ENCODE assay signal across 8 mouse cellular contexts in the genomic region with DNA sequence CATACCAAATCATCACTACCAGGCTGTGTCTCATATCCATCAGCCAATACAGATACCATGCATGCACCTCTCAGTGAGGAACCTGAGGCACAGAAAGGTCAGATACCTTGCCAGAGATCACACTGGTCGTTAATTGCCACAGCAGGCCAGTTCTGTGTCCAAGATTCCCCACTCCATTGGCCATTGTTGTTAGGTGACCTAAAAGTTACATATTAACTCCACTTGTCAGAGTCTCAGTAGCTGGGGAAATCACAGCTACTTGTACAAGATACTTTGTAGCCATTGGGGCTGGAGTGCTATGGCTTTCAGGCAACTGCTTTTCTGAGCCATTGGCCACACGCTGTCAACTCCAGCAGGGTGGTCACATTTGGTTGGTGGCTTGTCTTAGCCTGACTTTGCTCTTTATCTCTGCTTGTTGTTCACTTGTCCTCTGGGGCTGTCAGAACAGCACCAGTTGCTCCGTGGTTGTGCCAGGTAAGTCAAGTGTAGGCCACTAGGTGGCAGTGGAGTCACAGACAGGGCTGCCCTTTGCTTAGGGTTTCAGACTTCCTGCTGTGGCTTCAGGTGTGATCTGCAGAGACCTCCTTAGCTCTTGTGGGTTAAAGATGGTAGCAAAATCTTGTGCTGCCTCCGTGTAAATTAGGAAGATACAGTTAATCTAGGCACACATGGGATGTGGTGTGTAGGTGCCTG.
DNase-seq lines count a peak whose midpoint lies in the region; ATAC-seq lines count a peak whose summit lies in the region.

No protein-coding gene starts in this region.

- intact Hi-C loops in left cerebral cortex, postnatal 14 days (cut with DNase I) = loop anchor here (1.0 kb wide), 1 partner anchor 297 kb away; no protein-coding TSS in a partner anchor

- no peak overlapping the region for H3K4me3 ChIP-seq in forebrain, embryonic 10.5 days
- H3K4me3 ChIP-seq in forebrain, embryonic 15.5 days = no peak overlapping the region
- H3K4me3 ChIP-seq in forebrain, embryonic 14.5 days (ENCODE audit: low read depth, low read length) = no peak overlapping the region
- H3K4me3 ChIP-seq in hindbrain, embryonic 14.5 days (replicated peaks; ENCODE audit: low read length) = no peak overlapping the region

- peaks cover 14% of the 10 kb centered on the region; the same call in 1 of the 2 replicates for H3K27me3 ChIP-seq in forebrain, embryonic 10.5 days (ENCODE audit: poor library complexity, severe bottlenecking)
- peaks cover 13% of the 10 kb centered on the region; the same call in 1 of the 2 replicates for H3K27me3 ChIP-seq in forebrain, embryonic 15.5 days
- no peaks in the 10 kb centered on the region for H3K27me3 ChIP-seq in forebrain, embryonic 14.5 days (replicated peaks; ENCODE audit: control insufficient read depth, insufficient read depth, low read length)
- no peaks in the 10 kb centered on the region for H3K27me3 ChIP-seq in hindbrain, embryonic 14.5 days (ENCODE audit: control insufficient read depth, insufficient read depth, low read length)

- H3K27ac ChIP-seq in forebrain, embryonic 10.5 days = no peak overlapping the region
- H3K27ac ChIP-seq in forebrain, embryonic 15.5 days (replicated peaks) = no peak overlapping the region
- H3K27ac ChIP-seq in forebrain, embryonic 14.5 days (ENCODE audit: low read depth, low read length) = no peak overlapping the region
- H3K27ac ChIP-seq in hindbrain, embryonic 14.5 days = no peak overlapping the region

- peaks cover 5% of the 10 kb centered on the region; the same call in 1 of the 2 replicates for H3K4me1 ChIP-seq in forebrain, embryonic 10.5 days
- H3K4me1 ChIP-seq in forebrain, embryonic 15.5 days = no peaks in the 10 kb centered on the region
- H3K4me1 ChIP-seq in forebrain, embryonic 14.5 days (ENCODE audit: control insufficient read depth, insufficient read depth, low read length) = no peaks in the 10 kb centered on the region
- H3K4me1 ChIP-seq in hindbrain, embryonic 14.5 days (replicated peaks; ENCODE audit: control insufficient read depth, insufficient read depth, low read length) = peaks cover 16% of the 10 kb centered on the region; the same call in 1 of the 2 replicates

- no peak overlapping the region for H3K9ac ChIP-seq in forebrain, embryonic 15.5 days (replicated peaks)
- H3K9ac ChIP-seq in forebrain, embryonic 14.5 days (ENCODE audit: low read length) = no peak overlapping the region
- H3K9ac ChIP-seq in hindbrain, embryonic 14.5 days = no peak overlapping the region

- ATAC-seq in forebrain, embryonic 15.5 days (replicated peaks) = no peak
- ATAC-seq in cerebellum, adult (ENCODE audit: insufficient number of reproducible peaks, low FRiP score, low TSS enrichment) = 0 out of 2 replicates have a peak, but pooled peaks have one; percentile 26
- peak; percentile 42; the same call in 1 of the 2 replicates for ATAC-seq in forebrain, embryonic 14.5 days
- ATAC-seq in hindbrain, embryonic 14.5 days (ENCODE audit: low FRiP score) = peak; percentile 40; the same call in 1 of the 2 replicates
- ATAC-seq in megakaryocyte progenitor cell, adult 5-6 weeks (replicated peaks; ENCODE audit: poor library complexity) = peak; percentile 80

- no peaks in the 10 kb centered on the region for H3K9me3 ChIP-seq in forebrain, embryonic 10.5 days
- H3K9me3 ChIP-seq in forebrain, embryonic 15.5 days = no peaks in the 10 kb centered on the region
- no peaks in the 10 kb centered on the region for H3K9me3 ChIP-seq in forebrain, embryonic 14.5 days (replicated peaks; ENCODE audit: control insufficient read depth, low read length)
- H3K9me3 ChIP-seq in hindbrain, embryonic 14.5 days (ENCODE audit: control insufficient read depth, low read length) = no peaks in the 10 kb centered on the region

- 27% methylated on average over 4 of the region's 4 CpGs for WGBS in forebrain, embryonic 10.5 days
- WGBS in forebrain, embryonic 15.5 days = 26% methylated on average over 4 of the region's 4 CpGs
- 35% methylated on average over 4 of the region's 4 CpGs for WGBS in forebrain, embryonic 14.5 days
- WGBS in hindbrain, embryonic 14.5 days = 19% methylated on average over 4 of the region's 4 CpGs

- H3K36me3 ChIP-seq in forebrain, embryonic 10.5 days (replicated peaks) = peaks cover 13% of the 10 kb centered on the region
- no peaks in the 10 kb centered on the region for H3K36me3 ChIP-seq in forebrain, embryonic 15.5 days
- peaks cover 5% of the 10 kb centered on the region; the same call in 1 of the 2 replicates for H3K36me3 ChIP-seq in forebrain, embryonic 14.5 days (ENCODE audit: control insufficient read depth, insufficient read depth, low read length)
- peaks cover 16% of the 10 kb centered on the region; the same call in 1 of the 2 replicates for H3K36me3 ChIP-seq in hindbrain, embryonic 14.5 days (replicated peaks; ENCODE audit: control insufficient read depth, insufficient read depth)

- peak; percentile 58 for DNase-seq in forebrain, embryonic 10.5 days (ENCODE audit: extremely low spot score, low spot score)
- DNase-seq in forebrain, embryonic 14.5 days (ENCODE audit: low spot score) = peak; percentile 73
- DNase-seq in hindbrain, embryonic 14.5 days (ENCODE audit: low spot score) = peak; percentile 83
- DNase-seq in left cerebral cortex, postnatal 14 days (ENCODE audit: low spot score in 2 of 2) = peak; percentile 76 to 77
- DNase-seq in right cerebral cortex, postnatal 25 days = peak; percentile 53

- H3K4me2 ChIP-seq in forebrain, embryonic 15.5 days (replicated peaks) = no peak overlapping the region
- H3K4me2 ChIP-seq in forebrain, embryonic 14.5 days (ENCODE audit: low read length) = no peak overlapping the region
- no peak overlapping the region for H3K4me2 ChIP-seq in hindbrain, embryonic 14.5 days (replicated peaks)
